In the genomic region with DNA sequence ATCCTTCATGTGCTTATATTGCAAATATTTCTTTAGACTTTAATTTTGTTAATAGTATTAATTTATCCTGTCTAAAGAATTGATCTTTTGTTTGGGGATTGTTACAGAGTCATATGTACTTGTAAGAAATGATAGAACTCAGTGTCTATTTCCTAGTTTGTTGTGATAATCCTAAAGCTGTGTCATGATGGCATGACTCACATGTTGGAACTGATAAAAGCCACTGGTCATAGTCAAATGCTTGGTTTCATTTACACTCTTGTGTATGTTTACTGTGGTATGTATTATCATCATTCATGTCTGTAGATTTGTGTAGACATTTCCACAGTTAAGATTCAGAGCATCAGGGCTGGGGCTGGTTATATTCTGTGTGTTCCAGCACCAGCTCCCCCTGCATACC, we compare ENCODE assay signal across 25 mouse cellular contexts. TPM values are rescaled to one million over a fixed set of nuclear protein-coding genes. Genes with fewer than 3 reads are reported as not detected.
DNase-seq lines count a peak whose midpoint lies in the region; ATAC-seq lines count a peak whose summit lies in the region.
"Had no signal": no experiment of that assay in that cellular context is flagged by ENCODE, and none has a peak within 500 bp of the region (broad histone marks: within the 10 kb centered on the region; RNA-seq: fewer than 3 reads in every experiment).

No protein-coding gene starts in this region.

- no peaks in the 10 kb centered on the region for H3K9me3 ChIP-seq in megakaryocyte, embryonic 14.5 days
- H3K9me3 ChIP-seq in liver, embryonic 13.5 days (replicated peaks): no peaks in the 10 kb centered on the region
- H3K9me3 ChIP-seq in forebrain, embryonic 12.5 days: no peaks in the 10 kb centered on the region
- H3K9me3 ChIP-seq: limb, embryonic 12.5 days; neural tube, embryonic 12.5 days had no signal

- ATAC-seq in megakaryocyte, adult 5-6 weeks (ENCODE audit: poor library complexity, severe bottlenecking): no peak
- ATAC-seq in liver, embryonic 13.5 days (ENCODE audit: low read depth): peak; percentile 58
- no peak for ATAC-seq in forebrain, embryonic 12.5 days (ENCODE audit: low FRiP score)
- ATAC-seq: forebrain, embryonic 14.5 days had no signal

- peak overlapping the region; percentile 91 for H3K4me3 ChIP-seq in megakaryocyte, embryonic 14.5 days (replicated peaks)
- H3K4me3 ChIP-seq in brown adipose tissue, adult 24 weeks (ENCODE audit: insufficient read depth, low read depth, low read length): no peak overlapping the region
- H3K4me3 ChIP-seq in liver, embryonic 13.5 days (replicated peaks): peak overlapping the region; percentile 26
- H3K4me3 ChIP-seq in forebrain, embryonic 12.5 days (replicated peaks): no peak overlapping the region
- H3K4me3 ChIP-seq: limb, embryonic 12.5 days; neural tube, embryonic 12.5 days had no signal

- H3K27me3 ChIP-seq in megakaryocyte, embryonic 14.5 days (replicated peaks): no peaks in the 10 kb centered on the region
- H3K27me3 ChIP-seq in liver, embryonic 13.5 days: no peaks in the 10 kb centered on the region
- no peaks in the 10 kb centered on the region for H3K27me3 ChIP-seq in forebrain, embryonic 12.5 days
- H3K27me3 ChIP-seq: limb, embryonic 12.5 days; neural tube, embryonic 12.5 days had no signal

- peak overlapping the region; percentile 5; the same call in 1 of the 2 replicates for H3K27ac ChIP-seq in brown adipose tissue, adult 24 weeks (replicated peaks; ENCODE audit: low read depth, low read length)
- H3K27ac ChIP-seq in liver, embryonic 13.5 days: peak overlapping the region; percentile 98
- no peak overlapping the region for H3K27ac ChIP-seq in forebrain, embryonic 12.5 days
- H3K27ac ChIP-seq: hindbrain, embryonic 14.5 days; limb, embryonic 12.5 days; neural tube, embryonic 12.5 days had no signal

- H3K4me2 ChIP-seq in liver, embryonic 13.5 days: peak overlapping the region; percentile 66
- no peak overlapping the region for H3K4me2 ChIP-seq in forebrain, embryonic 12.5 days
- H3K4me2 ChIP-seq: hindbrain, embryonic 14.5 days; limb, embryonic 12.5 days; lung, embryonic 14.5 days; midbrain, embryonic 11.5 days; neural tube, embryonic 12.5 days had no signal

- H3K36me3 ChIP-seq in megakaryocyte, embryonic 14.5 days (replicated peaks; ENCODE audit: low read length): peaks cover 26% of the 10 kb centered on the region
- H3K36me3 ChIP-seq in liver, embryonic 13.5 days: 0 out of 2 replicates have a peak, but pooled peaks cover 3% of the 10 kb centered on the region
- no peaks in the 10 kb centered on the region for H3K36me3 ChIP-seq in forebrain, embryonic 12.5 days (replicated peaks)
- H3K36me3 ChIP-seq: limb, embryonic 12.5 days; neural tube, embryonic 12.5 days had no signal

- H3K4me1 ChIP-seq in megakaryocyte, embryonic 14.5 days: peaks cover 78% of the 10 kb centered on the region
- H3K4me1 ChIP-seq in brown adipose tissue, adult 24 weeks (ENCODE audit: control insufficient read depth, insufficient read depth, insufficient read length, low read length): peaks cover 8% of the 10 kb centered on the region; the same call in 1 of the 2 replicates
- peaks cover 74% of the 10 kb centered on the region for H3K4me1 ChIP-seq in liver, embryonic 13.5 days (replicated peaks)
- no peaks in the 10 kb centered on the region for H3K4me1 ChIP-seq in forebrain, embryonic 12.5 days
- H3K4me1 ChIP-seq: limb, embryonic 12.5 days; neural tube, embryonic 12.5 days had no signal

- DNase-seq in liver, embryonic 13.5 days: no peak
- DNase-seq in adrenal gland, postnatal 25 days: no peak
- DNase-seq in kidney, postnatal 25 days: no peak
- DNase-seq: cerebellum, adult 11 months; cerebellum, postnatal 25 days; gastrocnemius, postnatal 25 days; heart, postnatal 36 days; kidney, adult 8-10 months; kidney, postnatal 14 days; lung, embryonic 14.5 days; right cerebral cortex, adult 18-20 months; thymus, postnatal 36 days had no signal

- H3K9ac ChIP-seq in liver, embryonic 13.5 days: peak overlapping the region; percentile 66
- no peak overlapping the region for H3K9ac ChIP-seq in forebrain, embryonic 12.5 days
- H3K9ac ChIP-seq: hindbrain, embryonic 14.5 days; limb, embryonic 12.5 days; lung, embryonic 14.5 days; neural tube, embryonic 12.5 days had no signal

RNA-seq across cellular contexts. Expression of a gene that starts 14.7 kb away (rescaled TPM):
- 3.5 and 69.6 TPM in 2 replicates for polyA plus RNA-seq in megakaryocyte, embryonic 14.5 days (2012; ENCODE audit: insufficient read depth, low replicate concordance)
- 20.8 and 21.1 TPM in 2 replicates for total RNA-seq in megakaryocyte, adult 5-6 weeks (2015)
- 7.6 and 14.3 TPM in 2 replicates for total RNA-seq in megakaryocyte, adult 5-6 weeks (2017)
- polyA plus RNA-seq in brown adipose tissue, adult 24 weeks (2012; ENCODE audit: insufficient read depth, insufficient read length, missing spikeins): 27.9 and 35.8 TPM in 2 replicates
- polyA plus RNA-seq in liver, embryonic 13.5 days (2015; fragmentation: Nextera tagmentation; extraction: Ambion mirVana): 25.1 and 28.3 TPM in 2 replicates
- total RNA-seq in adrenal gland, postnatal 25 days (2021): 50.8 and 50.9 TPM in 2 replicates
- polyA plus RNA-seq in forebrain, embryonic 12.5 days (2016; fragmentation: Nextera tagmentation; extraction: Ambion mirVana): 33.8 and 34.3 TPM in 2 replicates

RNA-seq across cellular contexts. Expression of a gene that starts 14.8 kb away (rescaled TPM):
- polyA plus RNA-seq in megakaryocyte, embryonic 14.5 days (2012; ENCODE audit: insufficient read depth, low replicate concordance): 3.2 and 4.8 TPM in 2 replicates
- 60.9 and 65.4 TPM in 2 replicates for total RNA-seq in megakaryocyte, adult 5-6 weeks (2015)
- 48.1 and 51.9 TPM in 2 replicates for total RNA-seq in megakaryocyte, adult 5-6 weeks (2017)
- 56.9 and 63.9 TPM in 2 replicates for polyA plus RNA-seq in brown adipose tissue, adult 24 weeks (2012; ENCODE audit: insufficient read depth, insufficient read length, missing spikeins)
- polyA plus RNA-seq in liver, embryonic 13.5 days (2015; fragmentation: Nextera tagmentation; extraction: Ambion mirVana): 80.9 and 88.7 TPM in 2 replicates
- 59.9 and 86.4 TPM in 2 replicates for total RNA-seq in adrenal gland, postnatal 25 days (2021)
- 150 and 153 TPM in 2 replicates for polyA plus RNA-seq in forebrain, embryonic 12.5 days (2016; fragmentation: Nextera tagmentation; extraction: Ambion mirVana)

RNA-seq across cellular contexts. Expression of a gene that starts 55.0 kb away (rescaled TPM):
- polyA plus RNA-seq in megakaryocyte, embryonic 14.5 days (2012; ENCODE audit: insufficient read depth, low replicate concordance): not detected in 2 replicates
- not detected in 2 replicates for total RNA-seq in megakaryocyte, adult 5-6 weeks (2015)
- not detected in 2 replicates for total RNA-seq in megakaryocyte, adult 5-6 weeks (2017)
- polyA plus RNA-seq in brown adipose tissue, adult 24 weeks (2012; ENCODE audit: insufficient read depth, insufficient read length, missing spikeins): not detected in 2 replicates
- not detected in 2 replicates for polyA plus RNA-seq in liver, embryonic 13.5 days (2015; fragmentation: Nextera tagmentation; extraction: Ambion mirVana)
- not detected in 2 replicates for total RNA-seq in adrenal gland, postnatal 25 days (2021)
- not detected in 2 replicates for polyA plus RNA-seq in forebrain, embryonic 12.5 days (2016; fragmentation: Nextera tagmentation; extraction: Ambion mirVana)
- total RNA-seq: ES-E14; gastrocnemius, postnatal 25 days; heart, postnatal 36 days; left cerebral cortex, adult 8-10 months had no signal
- polyA plus RNA-seq: forebrain, embryonic 14.5 days; heart, embryonic 14.5 days; hindbrain, embryonic 14.5 days; intestine, embryonic 14.5 days; limb, embryonic 12.5 days; lung, embryonic 14.5 days; midbrain, embryonic 11.5 days; neural tube, embryonic 12.5 days had no signal

Comparison
In these comparisons a context has a peak if more than half of its experiments do, and no peak if none do; other contexts are left out.
1. H3K4me3 ChIP-seq: peak in megakaryocyte, embryonic 14.5 days (single experiment) and liver, embryonic 13.5 days (single experiment); none in brown adipose tissue, adult 24 weeks (single experiment) and forebrain, embryonic 12.5 days (single experiment).